Mouse (Mus musculus) liver, postnatal 0 days (tissue): ENCODE results near the gene Card6. TPM values are rescaled to one million over a fixed set of nuclear protein-coding genes. Genes with fewer than 3 reads are reported as not detected.

Source experiments
- ATAC-seq: fragments of 200-750 bp; cut with Nextera tagmentation; 2 replicates; pipeline ENCODE4 v1.8.0; 2017; ENCODE audit warnings: mild to moderate bottlenecking, moderate library complexity
- DNase-seq: peaks from one replicate; pipeline ENCODE4 v3.0.0-alpha.2; 2016
- H3K27ac ChIP-seq: fragments of 300-500 bp; sonication (generic); 2 replicates; pipeline ENCODE4 v1.5.1; 2014; ENCODE audit warnings: antibody characterized with exemption, moderate library complexity, mild to moderate bottlenecking, low read depth
- H3K27me3 ChIP-seq: fragments of 300-500 bp; sonication (generic); 2 replicates; pipeline ENCODE4 v1.6.1; 2014; ENCODE audit warnings: low read length, control low read depth, mixed read lengths; ENCODE audit not compliant: insufficient read depth
- H3K36me3 ChIP-seq: fragments of 300-500 bp; sonication (generic); replicated peaks from 2 replicates; pipeline ENCODE4 v1.6.1; 2014; ENCODE audit warnings: mild to moderate bottlenecking, control low read depth, low read length, moderate library complexity, mixed read lengths; ENCODE audit not compliant: insufficient read depth
- H3K4me1 ChIP-seq: fragments of 300-500 bp; sonication (generic); 2 replicates; pipeline ENCODE4 v1.6.1; 2014; ENCODE audit warnings: antibody characterized with exemption, mild to moderate bottlenecking, control low read depth; ENCODE audit not compliant: insufficient read depth
- H3K4me2 ChIP-seq: fragments of 300-500 bp; sonication (generic); 2 replicates; pipeline ENCODE4 v1.6.1; 2014; ENCODE audit warnings: low read depth, mild to moderate bottlenecking, low read length, moderate library complexity, mixed read lengths
- H3K4me3 ChIP-seq: fragments of 300-500 bp; sonication (generic); 2 replicates; pipeline ENCODE4 v1.5.1; 2014; ENCODE audit warnings: low read depth, low read length
- H3K9ac ChIP-seq: fragments of 300-500 bp; sonication (generic); replicated peaks from 2 replicates; pipeline ENCODE4 v1.6.1; 2014; ENCODE audit warnings: mild to moderate bottlenecking, moderate library complexity
- H3K9me3 ChIP-seq: fragments of 300-500 bp; sonication (generic); 2 replicates; pipeline ENCODE4 v1.6.1; 2016; ENCODE audit warnings: mild to moderate bottlenecking, control low read depth, low read length, mixed read lengths
- CTCF ChIP-seq: sonication (generic); IDR thresholded peaks from 2 replicates; pipeline ENCODE4 v1.5.1; 2016; ENCODE audit warnings: antibody characterized with exemption, low read depth
- EP300 ChIP-seq: IDR thresholded peaks from 2 replicates; pipeline ENCODE4 v1.6.1; 2016; ENCODE audit warnings: antibody characterized with exemption, low read depth, mild to moderate bottlenecking
- WGBS: fragments of 180-500 bp; shearing (Covaris S2); extraction: QIAGEN DNeasy Blood & Tissue Kit; methylation state at CpG from one replicate; pipeline ENCODE4 v1.1.7; 2014; ENCODE audit not compliant: insufficient replicate concordance; 5-methylcytosine and 5-hydroxymethylcytosine counted together
- polyA plus RNA-seq: library from polyadenylated mRNA; unstranded; fragments of >200 nt; fragmentation: Nextera tagmentation; extraction: Ambion mirVana; gene quantifications from 2 replicates; pipeline ENCODE4 v1.2.1, GENCODE M21; 2015

Gene Card6
- polyA plus RNA-seq, 1 experiment from 2014 or later, result 2.1 TPM

DNA sequence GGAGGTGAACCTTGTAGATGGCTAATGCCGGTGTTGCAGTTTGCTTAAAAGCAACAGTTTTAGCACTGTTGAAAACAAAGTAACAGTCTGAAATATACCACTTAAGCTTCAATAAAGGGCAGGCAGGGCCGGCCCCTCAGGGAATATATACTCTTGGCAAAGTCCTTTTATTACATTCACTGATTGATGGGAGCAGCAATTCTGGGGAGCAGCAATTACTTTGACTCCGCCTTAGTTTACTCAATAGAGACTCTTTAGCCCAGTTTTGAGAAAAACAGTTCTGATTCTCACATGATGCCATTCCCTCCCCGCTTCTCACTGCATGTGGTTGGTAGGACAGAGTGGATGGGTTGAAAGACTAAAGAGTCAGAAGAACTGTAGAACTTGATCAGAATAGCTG, 40.8 kb upstream of the Card6 start:
- H3K4me2 ChIP-seq, result no peak overlapping the region
- TF ChIP-seq EP300 (no peak), CTCF (no peak)
- no peaks in the 10 kb centered on the region for H3K27me3 ChIP-seq
- DNase-seq, result no peak
- H3K9me3 ChIP-seq, result no peaks in the 10 kb centered on the region
- WGBS, result 79% methylated on average over 4 of the region's 4 CpGs
- no peak overlapping the region for H3K4me3 ChIP-seq
- no peak overlapping the region for H3K9ac ChIP-seq
- peaks cover 19% of the 10 kb centered on the region for H3K4me1 ChIP-seq
- peak; percentile 44; the same call in 1 of the 2 replicates for ATAC-seq
- H3K36me3 ChIP-seq, result no peaks in the 10 kb centered on the region
- H3K27ac ChIP-seq, result no peak overlapping the region

DNA sequence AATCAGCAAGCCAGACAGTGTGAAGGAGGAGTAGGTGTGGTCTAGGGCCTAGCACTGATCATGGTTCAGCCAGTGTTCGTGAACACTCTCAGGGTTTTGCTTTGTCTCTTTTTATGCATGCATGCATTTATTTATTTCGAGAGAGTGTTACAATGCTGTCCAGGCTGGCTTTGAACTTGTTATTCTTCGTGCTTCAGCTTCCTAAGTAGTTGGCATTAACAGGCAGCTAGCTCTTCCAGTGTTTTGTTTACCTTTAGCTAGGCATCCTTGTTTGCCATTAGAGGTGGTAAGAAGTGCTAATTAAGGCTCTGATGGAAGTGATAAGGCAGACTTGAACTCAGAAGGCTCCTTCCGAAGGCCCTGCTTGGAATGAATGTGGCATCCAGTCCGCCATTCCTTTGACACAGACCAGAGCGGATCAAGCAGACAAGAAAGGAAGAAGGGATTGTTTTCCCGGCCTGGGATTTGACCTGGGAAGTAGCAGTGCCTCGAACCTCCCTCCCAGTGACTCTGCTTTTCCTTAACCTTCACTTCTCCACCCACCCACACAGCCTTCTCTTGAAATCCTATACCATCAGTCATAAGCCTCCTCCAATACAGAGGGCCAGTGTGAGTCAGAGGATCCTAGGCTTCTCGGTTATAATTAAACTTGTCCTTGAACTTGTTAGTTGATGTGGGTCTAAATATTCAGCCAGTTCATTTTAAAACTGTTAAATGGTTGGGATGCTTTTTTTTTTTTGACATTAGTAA, 37.0 kb upstream of the Card6 start:
- WGBS, result 56% methylated on average over 9 of the region's 9 CpGs
- Histone ChIP-seq H3K27me3 (no peaks in the 10 kb centered on the region), H3K9ac (peak overlapping the region; percentile 50; the same call in 1 of the 2 replicates), H3K36me3 (no peaks in the 10 kb centered on the region), H3K4me2 (peak overlapping the region; percentile 83), H3K9me3 (no peaks in the 10 kb centered on the region), H3K27ac (peak overlapping the region; percentile 13; the same call in 1 of the 2 replicates), H3K4me1 (peaks cover 29% of the 10 kb centered on the region), H3K4me3 (peak overlapping the region; percentile 76)
- DNase-seq, result no peak
- no peak for ATAC-seq
- TF ChIP-seq CTCF (no peak), EP300 (no peak)

DNA sequence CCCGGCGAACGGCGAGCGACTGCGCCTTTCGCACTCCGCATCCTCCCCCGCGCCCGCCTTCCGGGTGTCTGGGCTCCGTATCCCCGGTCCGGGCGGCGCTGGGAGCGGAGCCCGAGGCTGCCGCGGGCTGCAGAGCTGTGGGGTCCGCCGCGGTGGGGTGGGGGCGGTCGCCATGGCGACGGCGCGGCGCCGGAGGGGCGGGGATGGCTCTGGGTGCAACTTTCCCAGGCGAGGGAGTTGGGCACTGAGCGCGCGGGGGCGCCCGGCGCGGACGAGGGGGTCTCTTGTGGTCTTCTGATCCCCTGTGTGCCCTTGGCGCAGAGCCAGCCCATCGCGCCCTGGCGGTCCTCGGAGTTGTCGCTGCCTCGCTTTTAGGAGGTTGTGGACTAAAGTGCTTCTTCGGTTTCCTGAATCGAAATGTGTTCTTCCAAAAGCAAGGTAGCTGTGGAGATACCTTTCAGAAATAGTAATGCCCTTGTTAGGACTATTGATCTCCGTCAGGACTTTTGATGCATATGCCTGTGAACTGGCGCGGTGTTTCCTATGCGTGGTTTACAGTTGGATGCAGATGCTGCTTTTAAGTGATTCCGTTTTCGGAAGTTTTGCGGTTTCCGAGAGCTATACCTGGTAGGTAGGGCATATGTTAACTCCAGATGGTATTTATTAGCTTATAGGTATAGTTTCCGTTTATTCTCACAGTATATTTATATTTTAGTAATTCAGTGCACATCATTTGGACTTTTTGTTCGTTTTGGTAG, 35.9 kb upstream of the Card6 start:
- peaks cover 31% of the 10 kb centered on the region for H3K4me1 ChIP-seq

DNA sequence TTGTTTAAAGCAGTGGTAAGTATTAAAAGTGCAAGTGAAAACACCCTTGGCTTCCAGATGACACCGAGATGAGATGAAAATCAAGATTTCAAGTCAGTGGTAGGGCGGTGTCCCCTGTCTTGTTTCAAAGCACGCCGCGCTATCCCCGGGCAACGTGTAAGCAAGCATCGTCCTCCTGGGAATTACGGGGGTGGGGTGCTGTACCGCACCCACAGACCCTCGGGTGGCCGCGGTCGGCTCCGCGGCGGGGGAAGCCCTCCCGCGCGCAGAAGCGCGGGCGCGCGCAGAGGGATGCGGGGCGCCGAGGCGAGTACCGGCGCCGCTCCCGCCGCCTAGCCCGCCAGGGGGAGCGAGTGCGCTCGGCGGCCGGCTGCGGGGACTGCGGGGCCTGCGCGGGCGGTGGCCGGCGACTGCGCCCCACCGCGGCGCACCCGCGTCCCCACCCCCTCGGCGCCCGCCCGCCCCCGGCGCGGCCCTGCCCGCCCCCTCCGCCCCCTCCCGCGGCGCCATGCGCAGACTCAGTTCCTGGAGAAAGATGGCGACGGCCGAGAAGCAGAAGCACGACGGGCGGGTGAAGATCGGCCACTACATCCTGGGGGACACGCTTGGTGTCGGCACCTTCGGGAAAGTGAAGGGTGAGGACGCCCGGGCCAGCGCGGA, 35.2 kb upstream of the Card6 start, which contains the start of gene Prkaa1:
Prkaa1 (plus strand) TSS at position 501 of the 660 bp plus-strand sequence.
- 3% methylated on average over 50 of the region's 80 CpGs for WGBS
- Histone ChIP-seq H3K9me3 (no peaks in the 10 kb centered on the region), H3K4me1 (peaks cover 32% of the 10 kb centered on the region), H3K27me3 (no peaks in the 10 kb centered on the region), H3K4me3 (peak within 1 kb of the TSS; percentile 76), H3K4me2 (peak within 1 kb of the TSS; percentile 83), H3K9ac (peak within 1 kb of the TSS; percentile 93), H3K36me3 (no peaks in the 10 kb centered on the region), H3K27ac (peak within 1 kb of the TSS; percentile 81)
- ATAC-seq (peak; percentile 84), DNase-seq (peak; percentile 87)
- TF ChIP-seq CTCF (peak; percentile 52), EP300 (no peak)

More for the DNA sequence above, 35.9 kb upstream of the Card6 start:
- H3K4me2 ChIP-seq, result peak overlapping the region; percentile 83
- H3K9ac ChIP-seq, result peak overlapping the region; percentile 93
- WGBS, result 4% methylated on average over 57 of the region's 61 CpGs
- no peaks in the 10 kb centered on the region for H3K36me3 ChIP-seq
- no peaks in the 10 kb centered on the region for H3K9me3 ChIP-seq
- H3K27me3 ChIP-seq, result no peaks in the 10 kb centered on the region
- TF ChIP-seq EP300, result no peak
- peak; percentile 43; the same call in 1 of the 2 replicates for TF ChIP-seq CTCF
- DNase-seq (peak; percentile 78), ATAC-seq (peak; percentile 41)
- peak overlapping the region; percentile 81 for H3K27ac ChIP-seq
- peak overlapping the region; percentile 76 for H3K4me3 ChIP-seq

DNA sequence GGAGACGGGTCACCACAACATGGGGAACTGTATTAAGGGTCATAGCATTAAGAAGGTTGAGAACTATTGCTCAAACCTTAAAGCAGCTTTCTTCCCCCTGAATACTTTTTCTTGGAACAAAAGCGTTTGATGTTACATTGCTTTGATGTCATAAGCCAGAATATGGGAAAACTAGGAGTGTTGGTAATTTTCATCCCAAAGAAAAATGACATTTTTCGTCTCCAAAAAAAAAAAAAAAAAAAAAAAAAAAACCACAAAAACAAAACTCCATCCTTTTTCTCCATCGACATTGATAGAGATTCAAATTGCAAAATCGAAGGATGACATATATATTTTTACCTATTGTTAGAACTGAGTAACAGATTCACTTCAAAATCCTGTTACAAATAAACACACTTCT, 34.4 kb upstream of the Card6 start:
- H3K4me2 ChIP-seq, result no peak overlapping the region
- no peak for TF ChIP-seq EP300
- TF ChIP-seq CTCF, result no peak
- H3K27ac ChIP-seq, result peak overlapping the region; percentile 81; the same call in 1 of the 2 replicates
- no peaks in the 10 kb centered on the region for H3K27me3 ChIP-seq
- no peaks in the 10 kb centered on the region for H3K9me3 ChIP-seq
- no peak for DNase-seq
- no peak overlapping the region for H3K9ac ChIP-seq
- ATAC-seq, result no peak
- no peak overlapping the region; the same call in 1 of the 2 replicates for H3K4me3 ChIP-seq
- WGBS, result 58% methylated on average over 5 of the region's 5 CpGs
- no peaks in the 10 kb centered on the region for H3K36me3 ChIP-seq
- H3K4me1 ChIP-seq, result peaks cover 39% of the 10 kb centered on the region

DNA sequence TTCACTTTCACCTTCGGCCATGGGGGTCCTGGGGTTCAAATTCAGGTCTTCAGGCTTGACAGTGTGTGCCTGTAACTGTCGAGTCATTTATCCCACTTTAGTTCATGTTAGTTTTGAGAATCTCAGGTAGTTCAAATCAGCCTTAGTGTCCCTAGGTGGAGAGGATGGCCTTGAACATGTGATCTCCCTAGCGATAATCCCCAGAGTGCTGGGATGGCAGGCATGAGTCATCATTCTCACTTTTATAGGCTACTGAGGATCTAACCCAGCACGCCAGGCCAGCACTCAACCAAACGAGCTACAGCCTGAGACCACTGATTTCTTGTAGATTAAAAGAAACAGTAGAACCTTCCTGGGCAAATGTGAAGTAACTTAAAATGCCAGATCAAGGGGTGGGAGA, 33.7 kb upstream of the Card6 start:
- TF ChIP-seq EP300 (no peak), CTCF (no peak)
- no peaks in the 10 kb centered on the region for H3K27me3 ChIP-seq
- no peak for DNase-seq
- no peaks in the 10 kb centered on the region for H3K36me3 ChIP-seq
- 42% methylated on average over 5 of the region's 5 CpGs for WGBS
- H3K4me1 ChIP-seq, result peaks cover 41% of the 10 kb centered on the region
- H3K9me3 ChIP-seq, result no peaks in the 10 kb centered on the region
- H3K4me3 ChIP-seq, result no peak overlapping the region
- peak overlapping the region; percentile 78 for H3K27ac ChIP-seq
- peak overlapping the region; percentile 43; the same call in 1 of the 2 replicates for H3K4me2 ChIP-seq
- no peak for ATAC-seq
- no peak overlapping the region; the same call in 1 of the 2 replicates for H3K9ac ChIP-seq
